Mouse (Mus musculus): ENCODE data around the gene Ccnd2. TPM values are rescaled to one million over a fixed set of nuclear protein-coding genes. Genes with fewer than 3 reads are reported as not detected.

Gene Ccnd2
- polyA plus RNA-seq, 1 experiment from 2014 or later, result 158 TPM

DNA sequence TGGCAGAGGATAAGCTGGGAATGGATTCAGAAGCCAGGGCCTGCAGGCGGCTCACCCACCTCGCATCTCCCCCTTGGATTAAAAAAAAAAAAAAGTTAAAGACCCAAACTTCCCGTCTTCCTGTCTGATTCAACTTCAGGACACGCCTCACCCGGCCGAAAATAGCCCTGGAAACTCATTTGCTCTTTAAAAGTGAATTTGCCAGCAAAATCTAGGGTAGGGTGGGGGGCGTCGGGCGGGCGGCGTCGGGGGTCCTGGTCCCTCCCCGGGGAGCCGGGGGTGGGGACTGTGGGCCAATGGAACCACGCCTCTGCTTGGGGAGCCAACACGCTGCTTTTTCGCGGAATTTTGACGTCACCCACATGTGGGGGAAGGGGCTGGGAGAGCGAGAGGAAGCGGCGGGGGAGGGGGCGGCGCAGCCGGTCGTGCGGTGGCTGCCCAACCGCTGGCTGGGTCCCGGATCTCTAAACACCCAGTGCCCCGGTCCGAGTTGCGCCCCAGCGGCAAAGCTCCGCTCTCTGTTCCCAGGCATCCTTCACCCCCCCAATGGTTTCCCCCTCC lies 2.8 kb upstream of the Ccnd2 start:
- H3K36me3 ChIP-seq, result no peaks in the 10 kb centered on the region
- peak overlapping the region; percentile 85 for H3K4me2 ChIP-seq
- peak overlapping the region; percentile 50; the same call in 1 of the 2 replicates for H3K9ac ChIP-seq
- H3K9me3 ChIP-seq, result no peaks in the 10 kb centered on the region
- peak overlapping the region; percentile 52 for H3K4me3 ChIP-seq
- ATAC-seq (ENCODE audit: low read depth), result no peak
- WGBS, result under 1% methylated on average over 32 of the region's 34 CpGs
- H3K27me3 ChIP-seq, result peaks cover 68% of the 10 kb centered on the region
- H3K27ac ChIP-seq (replicated peaks), result 0 out of 2 replicates have a peak overlapping the region, but pooled peaks have one; percentile 62
- H3K4me1 ChIP-seq (replicated peaks), result peaks cover 59% of the 10 kb centered on the region

DNA sequence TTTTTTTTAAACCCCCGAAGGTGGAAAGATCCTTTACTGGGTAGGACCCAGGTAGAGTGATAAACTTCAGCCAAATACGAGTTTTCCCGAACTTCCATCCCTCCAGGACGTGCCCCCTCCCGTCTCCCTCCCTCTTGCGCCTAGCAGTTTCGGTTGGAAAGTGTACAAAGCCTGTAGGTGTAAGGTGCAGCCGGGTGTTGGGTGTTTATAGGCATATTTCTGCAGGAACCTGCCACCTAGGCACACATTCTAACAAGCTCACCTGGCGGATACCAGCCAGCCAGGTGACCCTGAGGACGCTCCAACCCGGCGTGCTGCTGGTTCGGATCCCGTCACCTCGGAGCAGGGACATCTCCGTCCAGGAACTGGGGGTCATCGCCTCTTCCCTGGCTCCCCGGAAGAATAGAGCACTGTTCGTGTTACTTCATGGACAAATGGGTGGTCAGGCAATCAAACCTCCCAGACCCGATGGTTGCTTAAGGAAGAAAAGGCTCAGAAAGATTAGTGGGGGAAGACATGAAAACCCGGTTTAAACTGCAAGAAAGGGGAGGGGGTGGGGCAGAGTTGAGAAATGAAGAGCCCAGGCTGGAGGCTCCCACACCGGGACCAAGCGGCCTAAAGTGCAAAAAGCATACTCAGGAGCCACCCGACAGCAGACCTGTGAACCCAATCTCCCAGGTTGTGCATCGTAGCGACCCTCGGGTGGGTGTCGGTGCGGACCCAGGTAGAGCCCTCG lies 2.1 kb upstream of the Ccnd2 start:
- Histone ChIP-seq H3K27me3 (peaks cover 74% of the 10 kb centered on the region), H3K4me1 (replicated peaks) (peaks cover 65% of the 10 kb centered on the region), H3K9ac (peak overlapping the region; percentile 47; the same call in 1 of the 2 replicates), H3K27ac (replicated peaks) (peak overlapping the region; percentile 62; the same call in 1 of the 2 replicates), H3K4me3 (peak overlapping the region; percentile 52), H3K4me2 (peak overlapping the region; percentile 85), H3K36me3 (no peaks in the 10 kb centered on the region), H3K9me3 (no peaks in the 10 kb centered on the region)
- ATAC-seq (ENCODE audit: low read depth), result no peak
- under 1% methylated on average over 30 of the region's 30 CpGs for WGBS

DNA sequence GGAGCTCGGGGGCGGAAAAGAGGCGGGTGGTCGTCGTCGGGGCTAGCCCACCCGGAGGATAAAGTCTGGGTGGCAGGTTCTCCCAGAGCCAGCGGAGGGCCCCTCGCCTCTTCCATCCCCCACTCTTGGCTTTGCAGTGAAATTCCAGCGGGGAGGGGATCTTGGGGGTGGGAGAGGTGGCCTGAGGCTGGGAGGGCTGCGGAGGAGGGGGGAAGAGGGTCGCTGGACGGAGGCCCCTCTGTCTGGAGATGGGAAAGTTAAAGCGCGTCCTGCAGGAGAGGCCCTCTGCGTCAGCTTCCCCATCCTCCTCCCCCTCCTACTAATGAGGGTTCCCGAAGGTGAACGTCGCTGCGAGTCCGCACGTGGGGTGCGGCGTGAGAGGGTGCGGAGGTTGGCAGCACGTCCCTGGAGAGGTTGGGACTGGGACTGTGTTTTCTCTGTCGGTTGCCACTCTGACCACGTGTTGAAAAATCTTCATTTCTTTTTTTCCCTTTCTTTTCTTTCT lies 1.4 kb upstream of the Ccnd2 start:
- no peak overlapping the region for H3K9ac ChIP-seq
- no peaks in the 10 kb centered on the region for H3K36me3 ChIP-seq
- peaks cover 78% of the 10 kb centered on the region for H3K27me3 ChIP-seq
- WGBS, result 0% methylated on average over 27 of the region's 28 CpGs
- H3K4me3 ChIP-seq, result peak overlapping the region; percentile 52
- peaks cover 73% of the 10 kb centered on the region for H3K4me1 ChIP-seq (replicated peaks)
- peak overlapping the region; percentile 85 for H3K4me2 ChIP-seq
- 0 out of 2 replicates have a peak, but pooled peaks have one; percentile 4 for ATAC-seq (ENCODE audit: low read depth)
- peak overlapping the region; percentile 62; the same call in 1 of the 2 replicates for H3K27ac ChIP-seq (replicated peaks)
- no peaks in the 10 kb centered on the region for H3K9me3 ChIP-seq

DNA sequence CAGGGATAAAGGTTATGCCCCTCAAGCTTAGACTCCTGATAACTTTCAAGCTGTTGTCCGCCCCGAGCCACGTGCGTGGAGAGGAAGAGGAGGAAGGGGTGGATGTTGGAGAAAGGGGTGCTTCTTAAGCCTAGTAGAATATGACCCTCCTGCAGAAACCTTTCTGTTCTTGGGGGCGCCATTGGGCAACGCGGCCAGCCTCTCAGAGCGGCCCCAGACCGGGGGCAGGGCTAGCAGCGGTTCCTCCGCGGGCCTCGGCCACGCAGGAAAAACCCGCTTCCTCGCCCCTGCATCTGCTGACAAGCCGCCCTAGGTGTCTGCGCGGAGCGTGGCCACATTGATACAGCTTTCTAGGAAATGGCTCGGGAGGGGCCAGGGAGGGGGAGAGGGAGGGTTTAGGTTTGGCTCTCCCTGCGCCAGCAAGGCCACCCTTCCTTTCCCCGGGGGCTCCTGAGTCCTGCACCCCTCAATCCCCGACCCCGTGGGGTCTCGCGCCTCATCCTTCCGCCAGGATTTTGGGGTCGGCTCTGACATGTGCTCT lies 358 bp downstream of the Ccnd2 start:
- peaks cover 79% of the 10 kb centered on the region for H3K4me1 ChIP-seq (replicated peaks)
- H3K27me3 ChIP-seq, result peaks cover 70% of the 10 kb centered on the region
- under 1% methylated on average over 29 of the region's 29 CpGs for WGBS

DNA sequence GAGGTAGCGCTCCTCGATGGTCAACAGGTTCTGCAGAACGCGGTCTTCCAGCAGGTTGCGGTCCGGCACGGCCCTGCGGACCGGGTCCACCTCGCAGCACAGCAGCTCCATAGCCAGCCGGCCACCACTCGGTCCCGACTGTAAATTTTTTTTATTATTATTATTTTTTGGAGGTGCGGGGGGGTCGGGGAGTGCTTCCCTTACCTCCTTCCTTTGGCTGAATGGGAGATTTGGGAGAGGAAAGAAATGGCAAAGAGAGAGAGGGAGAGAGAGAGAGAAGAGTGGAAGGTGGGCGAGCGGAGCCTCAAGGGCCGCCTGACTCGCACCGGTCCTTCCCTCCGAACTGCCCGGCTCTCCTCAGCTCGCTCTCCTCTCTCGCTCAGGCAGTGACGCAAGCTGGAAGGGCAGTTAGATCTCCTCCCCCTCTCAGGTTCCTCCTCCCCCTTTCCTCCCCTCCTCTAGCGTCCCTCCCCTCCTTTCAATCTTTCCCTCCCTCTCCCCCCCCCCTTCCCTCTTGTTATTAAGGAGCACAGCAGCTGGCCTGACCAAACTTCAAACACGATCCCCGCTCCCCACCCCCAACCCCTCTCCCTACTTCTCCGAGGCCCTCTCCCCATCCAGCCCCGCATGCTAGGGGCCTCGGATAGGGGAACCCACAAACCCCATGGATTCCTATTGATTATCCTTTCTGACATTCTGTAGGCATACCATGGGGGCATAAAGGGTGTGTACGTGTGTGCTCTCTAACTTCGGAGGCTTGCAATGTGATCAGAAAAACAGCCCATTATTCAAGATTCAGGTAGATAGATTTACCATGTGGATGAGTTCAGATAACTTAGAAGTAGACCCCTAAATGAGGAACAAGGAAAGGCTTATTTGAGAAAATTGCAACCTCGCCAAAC lies 1.1 kb downstream of the Ccnd2 start:
- peak overlapping the region; percentile 85 for H3K4me2 ChIP-seq
- H3K4me1 ChIP-seq (replicated peaks), result peaks cover 79% of the 10 kb centered on the region
- peak overlapping the region; percentile 52 for H3K4me3 ChIP-seq
- peaks cover 66% of the 10 kb centered on the region for H3K27me3 ChIP-seq
- WGBS, result under 1% methylated on average over 34 of the region's 34 CpGs
- H3K9me3 ChIP-seq, result no peaks in the 10 kb centered on the region
- H3K27ac ChIP-seq (replicated peaks), result peak overlapping the region; percentile 68
- no peaks in the 10 kb centered on the region for H3K36me3 ChIP-seq
- no peak for ATAC-seq (ENCODE audit: low read depth)
- peak overlapping the region; percentile 75 for H3K9ac ChIP-seq

More for the DNA sequence above, 358 bp downstream of the Ccnd2 start:
- H3K4me2 ChIP-seq, result peak overlapping the region; percentile 85
- no peaks in the 10 kb centered on the region for H3K36me3 ChIP-seq
- peak; percentile 10; the same call in 1 of the 2 replicates for ATAC-seq (ENCODE audit: low read depth)
- peak overlapping the region; percentile 62 for H3K9ac ChIP-seq
- H3K27ac ChIP-seq (replicated peaks), result peak overlapping the region; percentile 68
- H3K4me3 ChIP-seq, result peak overlapping the region; percentile 52
- H3K9me3 ChIP-seq, result no peaks in the 10 kb centered on the region

DNA sequence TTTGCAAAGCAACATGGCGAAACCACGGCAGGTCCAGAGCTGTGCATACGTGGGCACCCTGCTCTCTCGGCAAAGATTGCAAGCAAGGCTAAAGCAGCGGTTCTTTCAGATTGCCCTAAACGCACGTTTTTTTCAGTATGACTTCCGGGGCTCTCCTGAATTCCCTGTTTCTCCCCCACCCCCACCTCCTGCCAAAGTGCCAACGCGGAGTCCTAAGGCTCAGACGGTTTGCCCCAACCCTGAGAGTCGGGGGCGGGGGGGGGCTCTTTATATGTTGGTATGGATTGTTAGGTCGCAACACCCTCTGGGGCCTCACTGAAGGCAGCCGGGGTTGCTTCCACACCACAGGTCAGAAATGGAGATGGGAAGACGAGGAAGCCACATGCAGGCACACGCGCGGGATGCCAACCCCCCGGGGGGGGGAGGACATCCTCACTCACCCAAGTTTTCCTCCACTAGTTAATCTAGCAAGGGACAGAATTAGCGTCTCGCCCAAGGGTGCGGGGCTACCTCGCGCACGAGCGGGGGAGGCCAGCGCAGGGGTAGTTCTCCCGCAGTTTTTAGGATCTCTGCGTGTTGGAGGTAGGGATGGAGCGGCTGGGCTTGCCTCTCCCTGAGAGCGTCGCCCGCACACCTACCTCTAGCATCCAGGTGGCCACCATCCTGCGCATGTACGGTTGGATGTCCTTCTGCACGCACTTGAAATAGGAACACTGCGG lies 1.9 kb downstream of the Ccnd2 start:
- no peak for ATAC-seq (ENCODE audit: low read depth)
- Histone ChIP-seq H3K4me1 (replicated peaks) (peaks cover 74% of the 10 kb centered on the region), H3K9me3 (no peaks in the 10 kb centered on the region), H3K27ac (replicated peaks) (no peak overlapping the region), H3K36me3 (no peaks in the 10 kb centered on the region), H3K9ac (peak overlapping the region; percentile 75), H3K4me2 (peak overlapping the region; percentile 85), H3K4me3 (peak overlapping the region; percentile 52), H3K27me3 (peaks cover 58% of the 10 kb centered on the region)
- under 1% methylated on average over 38 of the region's 38 CpGs for WGBS

DNA sequence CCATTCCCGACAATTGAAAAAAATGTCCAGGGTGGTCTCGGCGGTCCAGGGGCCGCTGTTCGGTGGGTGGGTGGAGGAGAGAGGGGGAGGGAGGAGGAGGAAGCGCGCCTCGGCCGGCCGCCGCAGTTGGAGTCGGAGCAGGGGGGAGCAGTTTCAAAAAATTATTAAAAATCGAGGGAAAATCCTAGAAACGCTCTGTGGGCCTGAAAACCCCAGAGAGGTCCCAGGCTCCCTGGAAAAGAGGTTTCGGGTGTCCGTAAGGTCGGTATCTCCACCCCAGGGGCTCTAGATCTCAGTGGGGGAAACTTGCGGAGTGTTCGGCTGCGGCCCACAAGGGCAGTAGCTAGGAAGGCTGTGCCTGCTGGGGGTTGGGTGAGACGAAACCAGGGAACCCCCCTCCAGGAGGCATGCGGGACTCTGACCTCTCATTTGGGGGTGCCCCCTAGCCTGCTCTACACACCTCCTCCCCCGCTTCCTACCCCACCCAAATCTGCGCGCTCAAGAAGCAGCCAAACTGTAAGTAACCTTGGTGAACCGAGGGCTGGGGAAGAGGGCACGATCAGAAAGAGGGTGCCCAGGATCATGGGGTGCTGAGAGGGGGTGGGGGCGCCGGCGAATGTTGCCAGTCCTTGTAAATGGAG lies 2.6 kb downstream of the Ccnd2 start:
- Histone ChIP-seq H3K27me3 (peaks cover 51% of the 10 kb centered on the region), H3K4me3 (peak overlapping the region; percentile 52), H3K36me3 (no peaks in the 10 kb centered on the region), H3K27ac (replicated peaks) (no peak overlapping the region), H3K4me1 (replicated peaks) (peaks cover 67% of the 10 kb centered on the region), H3K4me2 (peak overlapping the region; percentile 85), H3K9ac (peak overlapping the region; percentile 75), H3K9me3 (no peaks in the 10 kb centered on the region)
- under 1% methylated on average over 30 of the region's 30 CpGs for WGBS
- no peak for ATAC-seq (ENCODE audit: low read depth)

DNA sequence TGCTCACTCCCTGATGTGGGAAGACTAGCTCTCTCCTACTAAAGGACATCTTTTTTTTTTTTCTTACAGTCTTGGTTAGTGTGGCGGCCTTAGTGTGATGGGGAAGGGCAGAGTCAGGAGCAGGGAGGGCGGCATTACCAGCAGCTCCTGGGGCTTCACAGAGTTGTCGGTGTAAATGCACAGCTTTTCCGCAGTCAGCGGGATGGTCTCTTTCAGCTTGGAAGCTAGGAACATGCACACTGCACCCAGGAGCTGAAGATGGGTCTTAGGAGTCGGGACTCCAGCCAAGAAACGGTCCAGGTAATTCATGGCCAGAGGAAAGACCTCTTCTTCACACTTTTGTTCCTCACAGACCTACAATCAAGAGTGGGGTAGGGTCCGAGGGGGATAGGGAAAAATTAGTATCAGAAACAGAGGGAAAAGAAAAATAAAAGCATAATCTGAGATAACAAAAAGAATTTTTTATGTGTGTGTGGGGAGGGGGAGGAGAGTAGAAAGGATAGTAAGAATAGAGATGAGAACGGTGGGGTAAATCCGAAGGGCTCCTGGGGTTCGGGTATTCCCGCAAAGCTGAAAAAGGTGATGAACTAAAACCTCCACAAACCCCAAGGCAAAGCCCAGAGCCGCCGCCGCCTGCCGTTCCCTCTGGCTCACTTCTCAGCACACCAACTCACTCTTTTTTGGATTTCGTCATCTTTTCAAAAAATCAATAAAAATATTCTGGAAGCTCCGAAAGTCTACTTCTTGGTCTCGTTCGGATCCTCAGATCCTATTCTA lies 3.3 kb downstream of the Ccnd2 start:
- Histone ChIP-seq H3K27me3 (peaks cover 44% of the 10 kb centered on the region), H3K4me1 (replicated peaks) (peaks cover 60% of the 10 kb centered on the region), H3K36me3 (no peaks in the 10 kb centered on the region), H3K27ac (replicated peaks) (no peak overlapping the region), H3K9ac (peak overlapping the region; percentile 75), H3K4me2 (peak overlapping the region; percentile 85), H3K9me3 (no peaks in the 10 kb centered on the region), H3K4me3 (peak overlapping the region; percentile 52)
- WGBS, result 4% methylated on average over 20 of the region's 20 CpGs
- ATAC-seq (ENCODE audit: low read depth), result no peak

DNA sequence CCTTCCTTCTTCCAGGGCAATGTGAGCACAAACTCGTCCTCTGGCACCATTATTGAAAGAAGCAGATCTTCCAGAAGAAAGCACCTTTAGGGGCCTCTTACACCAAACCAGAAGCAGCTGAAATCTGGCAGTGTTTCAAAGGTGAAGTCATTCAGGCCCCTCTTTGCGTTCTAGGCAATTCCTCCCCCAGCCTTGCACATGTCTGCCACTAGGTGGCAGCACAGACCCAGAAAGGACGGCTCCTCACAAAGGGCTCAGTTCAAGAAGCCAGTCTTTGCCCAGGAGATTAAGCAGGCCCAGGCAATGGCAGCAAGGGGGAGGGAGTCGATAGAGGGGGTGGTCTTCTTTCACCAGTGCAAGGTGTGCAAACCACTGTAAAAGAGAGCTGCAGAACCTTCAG lies 4.3 kb downstream of the Ccnd2 start:
- peaks cover 49% of the 10 kb centered on the region for H3K4me1 ChIP-seq (replicated peaks)
- no peak overlapping the region for H3K9ac ChIP-seq
- peak overlapping the region; percentile 85; the same call in 1 of the 2 replicates for H3K4me2 ChIP-seq
- H3K27ac ChIP-seq (replicated peaks), result no peak overlapping the region
- no peaks in the 10 kb centered on the region for H3K36me3 ChIP-seq
- under 1% methylated on average over 4 of the region's 4 CpGs for WGBS
- no peaks in the 10 kb centered on the region for H3K9me3 ChIP-seq
- ATAC-seq (ENCODE audit: low read depth), result peak; percentile 25; the same call in 1 of the 2 replicates
- no peak overlapping the region for H3K4me3 ChIP-seq
- H3K27me3 ChIP-seq, result peaks cover 33% of the 10 kb centered on the region

DNA sequence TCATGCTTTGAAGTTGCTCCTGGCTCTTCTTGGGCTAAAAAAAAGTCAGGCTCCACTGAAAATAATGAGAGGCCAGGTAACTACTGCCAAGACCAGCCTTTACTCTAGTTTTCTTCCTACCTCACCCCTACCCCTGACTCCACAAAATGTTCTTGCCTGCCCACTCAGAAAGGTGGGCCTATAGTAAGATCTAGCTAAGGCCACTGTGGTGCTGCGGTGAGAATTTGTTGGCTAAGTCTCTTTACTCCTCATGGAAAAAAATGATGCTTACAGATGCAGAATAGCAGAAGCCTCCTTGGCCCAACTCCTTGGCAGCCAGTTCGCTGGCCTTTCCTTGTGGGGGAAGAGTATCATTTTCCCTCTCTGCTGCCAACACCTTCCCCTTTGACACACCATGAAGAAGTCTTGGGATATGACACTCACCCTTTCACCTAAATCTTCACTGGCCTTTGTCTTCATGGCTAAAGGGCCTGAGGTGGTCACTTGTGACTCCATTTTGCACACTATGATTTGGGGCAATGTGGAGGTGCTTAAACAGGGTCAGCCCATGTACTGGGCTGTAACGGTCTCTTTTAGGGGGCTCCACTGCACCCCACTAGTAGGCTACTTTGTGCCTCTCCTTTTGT lies 5.6 kb downstream of the Ccnd2 start:
- WGBS, result 93% methylated on average over 3 of the region's 3 CpGs
- Histone ChIP-seq H3K27ac (replicated peaks) (no peak overlapping the region), H3K9me3 (no peaks in the 10 kb centered on the region), H3K27me3 (peaks cover 21% of the 10 kb centered on the region), H3K4me3 (no peak overlapping the region), H3K9ac (no peak overlapping the region), H3K36me3 (no peaks in the 10 kb centered on the region), H3K4me2 (no peak overlapping the region), H3K4me1 (replicated peaks) (peaks cover 37% of the 10 kb centered on the region)
- ATAC-seq (ENCODE audit: low read depth), result no peak
